Mouse (Mus musculus) thymus, postnatal 14 days (tissue): ENCODE results near the gene Fhdc1.

ENCODE experiments used
- DNase-seq: peaks from one replicate; pipeline ENCODE4 v3.0.0; 2021

The Fhdc1 gene

GRCm38 (mm10) chr3:84430152-84430551, 50.1 kb downstream of the Fhdc1 start:
- no peak for DNase-seq

DNA sequence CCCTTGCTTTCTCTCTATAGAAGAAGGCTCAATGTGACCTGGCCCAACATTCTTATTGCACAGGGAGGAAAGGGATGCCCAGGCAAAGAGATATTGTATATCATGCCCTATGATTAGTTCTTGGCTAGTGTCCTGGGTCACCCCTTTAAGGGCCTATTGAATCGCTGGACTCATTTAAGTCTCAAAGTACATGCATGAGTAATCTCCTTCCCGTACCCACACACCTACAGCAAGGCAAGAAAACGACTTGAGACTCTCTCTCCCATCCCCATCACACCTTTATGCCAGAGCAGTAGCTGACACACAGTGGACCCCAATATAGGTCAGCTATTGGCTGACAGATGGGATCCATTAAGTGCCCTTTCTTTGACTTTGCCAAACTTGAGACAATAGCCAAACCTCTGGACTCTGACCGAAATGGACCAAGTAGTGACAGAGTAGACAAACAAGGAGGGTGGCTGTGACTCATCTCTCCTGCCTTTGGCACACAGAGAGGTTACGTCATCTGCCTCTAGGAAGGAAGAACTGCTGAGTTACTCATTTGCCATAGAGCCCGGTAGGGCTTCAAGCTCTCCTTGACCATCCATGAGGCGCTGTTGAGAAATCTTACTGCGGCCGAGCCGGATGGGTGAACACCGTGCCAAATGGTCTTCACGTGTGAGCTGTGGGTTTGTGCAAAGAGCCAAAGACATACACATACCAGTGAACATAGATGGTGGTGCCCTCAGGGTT, 51.1 kb downstream of the Fhdc1 start:
- DNase-seq: no peak

- no peak for DNase-seq
These were observed 52.5 kb downstream of the Fhdc1 start for GRCm38 (mm10) chr3:84427779-84428178.

DNA sequence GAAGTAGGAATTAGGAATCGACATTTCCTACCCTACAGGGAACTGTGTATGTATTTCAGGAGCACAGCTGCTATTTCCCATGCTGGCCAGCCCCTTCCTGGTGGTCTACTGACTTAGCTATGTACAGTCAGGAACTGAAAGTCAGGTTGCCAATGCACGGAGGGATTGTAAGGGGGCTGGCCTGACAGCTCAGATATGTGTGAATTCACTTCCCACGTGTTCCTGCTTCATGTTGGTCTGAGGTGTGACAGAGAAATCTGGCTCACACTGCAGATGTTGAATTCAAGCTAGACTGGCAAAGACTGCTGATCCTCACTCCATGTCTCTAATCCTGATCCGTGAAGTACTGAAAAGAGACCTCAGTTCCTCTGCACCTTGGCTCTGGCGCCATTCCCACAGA, 57.9 kb downstream of the Fhdc1 start:
- DNase-seq: no peak

GRCm38 (mm10) chr3:84413868-84414267, 66.4 kb downstream of the Fhdc1 start:
- no peak for DNase-seq

DNA sequence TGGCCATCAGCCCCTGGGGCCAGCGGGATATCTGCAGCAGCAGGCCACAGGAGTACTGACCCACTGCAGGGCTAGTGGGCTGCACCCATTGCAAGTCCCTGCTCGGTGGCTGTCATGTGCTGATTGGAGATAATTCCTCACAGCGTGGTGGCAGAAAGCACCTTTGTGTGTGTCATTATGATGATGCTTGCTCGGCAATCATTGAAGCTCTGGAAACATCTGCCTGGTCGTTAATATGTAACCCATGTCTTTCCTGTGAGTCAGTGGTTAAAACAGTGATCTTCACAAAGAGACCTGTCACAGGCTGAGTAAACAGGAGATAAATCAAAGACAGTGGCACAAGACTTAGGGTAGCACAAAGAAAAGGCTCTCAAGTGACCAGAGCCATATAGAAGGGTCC, 67.3 kb downstream of the Fhdc1 start:
- no peak for DNase-seq

DNA sequence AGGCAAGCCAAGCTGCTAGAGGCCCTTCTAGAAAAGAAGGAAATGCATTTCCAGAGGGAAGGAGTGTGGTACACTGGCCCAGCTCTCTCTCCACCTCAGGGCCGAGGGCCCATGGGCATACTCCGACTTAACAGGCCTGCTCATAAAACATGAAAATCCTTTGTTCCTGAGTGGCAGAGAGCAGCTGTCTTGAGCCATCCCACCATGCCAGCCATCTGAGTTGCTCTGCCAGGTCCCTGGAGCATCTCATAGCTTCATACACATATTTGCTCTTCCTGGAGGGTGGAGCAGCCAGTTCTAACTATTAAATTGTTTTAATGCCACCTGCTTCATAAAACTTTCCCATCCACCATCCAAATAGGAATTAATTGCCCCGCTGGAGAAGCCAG, 70.8 kb downstream of the Fhdc1 start:
- DNase-seq: no peak

DNA sequence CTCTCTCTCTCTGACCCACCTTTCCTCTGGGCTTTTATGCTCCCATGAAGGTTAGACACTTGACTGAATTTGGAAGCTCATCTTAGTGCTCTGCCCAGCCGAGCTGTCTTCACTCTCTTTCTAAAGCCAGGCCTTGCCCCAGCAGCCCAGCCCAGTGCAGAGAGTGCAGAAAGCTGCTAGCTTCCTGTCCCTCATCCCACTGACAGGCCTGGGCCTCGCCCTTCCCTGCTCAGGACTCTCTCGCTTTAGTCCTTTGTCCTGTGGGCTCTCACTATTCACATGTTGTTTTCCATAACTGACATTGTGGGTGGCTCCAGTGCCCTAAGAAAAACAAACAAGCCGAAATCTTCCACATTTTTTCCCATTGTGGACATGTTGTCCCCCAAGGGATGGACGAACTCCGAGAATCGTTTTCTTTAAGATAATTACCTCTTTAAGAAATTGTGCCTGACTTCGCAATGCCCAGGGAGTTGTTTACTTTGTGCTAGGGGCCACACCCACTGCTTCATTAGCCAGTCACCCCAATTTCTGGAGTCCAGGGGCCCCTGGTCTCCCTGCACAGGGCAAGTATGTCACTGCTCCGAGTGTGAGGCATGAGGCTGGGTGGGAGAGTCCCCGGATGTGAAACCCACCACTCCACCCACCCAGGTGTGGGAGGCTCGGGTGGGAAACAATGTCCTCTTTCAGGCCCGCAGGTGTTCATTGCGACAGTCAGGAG, 71.3 kb downstream of the Fhdc1 start:
- no peak for DNase-seq

DNA sequence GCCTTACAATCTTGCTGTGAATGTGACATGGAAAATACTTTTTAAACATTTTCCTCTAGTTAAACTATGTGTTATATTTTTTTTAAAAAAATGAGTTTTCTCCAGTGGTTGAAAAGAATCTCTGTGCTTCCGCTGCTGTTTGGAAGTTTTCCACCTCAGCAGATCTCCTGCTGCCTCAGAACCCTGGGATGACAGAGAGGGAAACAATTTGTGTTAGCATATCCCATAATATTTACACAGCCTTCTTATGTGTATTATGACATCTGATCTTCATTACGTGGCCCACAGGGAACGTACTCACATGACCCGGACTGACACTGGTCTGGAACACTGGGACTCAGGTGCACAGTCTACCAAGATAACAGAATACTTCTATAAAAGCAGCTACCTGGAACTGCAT, 74.7 kb downstream of the Fhdc1 start:
- DNase-seq: no peak

DNA sequence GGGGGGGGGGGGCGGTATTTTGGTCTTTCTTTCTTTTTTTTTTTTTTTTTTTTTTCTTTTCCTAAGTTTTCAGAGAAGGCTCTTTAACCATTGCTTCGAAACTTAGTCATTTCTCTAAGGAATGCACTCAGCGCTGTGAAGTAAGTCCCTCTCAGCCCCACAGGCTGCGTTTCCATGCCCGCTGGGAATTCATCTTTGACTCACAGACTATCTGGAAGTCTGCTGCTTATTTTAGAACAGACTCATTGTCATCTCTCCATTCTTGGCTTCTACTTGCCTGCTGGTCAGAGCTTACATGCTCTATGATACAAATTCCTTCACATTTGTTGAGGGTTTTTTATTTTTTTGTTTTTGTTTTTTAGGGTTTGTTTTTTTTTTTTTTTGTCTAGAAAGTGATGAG, 76.8 kb downstream of the Fhdc1 start:
- no peak for DNase-seq

- no peak for DNase-seq
These were observed 77.5 kb downstream of the Fhdc1 start for GRCm38 (mm10) chr3:84402716-84403115.

- DNase-seq: no peak
These were observed 82.3 kb downstream of the Fhdc1 start for GRCm38 (mm10) chr3:84397976-84398375.

- no peak for DNase-seq
These were observed 84.0 kb downstream of the Fhdc1 start for GRCm38 (mm10) chr3:84396240-84396639.

GRCm38 (mm10) chr3:84395840-84396239, 84.4 kb downstream of the Fhdc1 start:
- no peak for DNase-seq

GRCm38 (mm10) chr3:84394841-84395447, 85.3 kb downstream of the Fhdc1 start:
- no peak for DNase-seq
